Mouse (Mus musculus) urinary bladder, postnatal 25 days (tissue): ENCODE measurements around the gene Naa16.

ENCODE experiments used
- DNase-seq: peaks from one replicate; pipeline ENCODE4 v3.0.0; 2022; ENCODE audit warnings: low spot score

The Naa16 gene

DNA sequence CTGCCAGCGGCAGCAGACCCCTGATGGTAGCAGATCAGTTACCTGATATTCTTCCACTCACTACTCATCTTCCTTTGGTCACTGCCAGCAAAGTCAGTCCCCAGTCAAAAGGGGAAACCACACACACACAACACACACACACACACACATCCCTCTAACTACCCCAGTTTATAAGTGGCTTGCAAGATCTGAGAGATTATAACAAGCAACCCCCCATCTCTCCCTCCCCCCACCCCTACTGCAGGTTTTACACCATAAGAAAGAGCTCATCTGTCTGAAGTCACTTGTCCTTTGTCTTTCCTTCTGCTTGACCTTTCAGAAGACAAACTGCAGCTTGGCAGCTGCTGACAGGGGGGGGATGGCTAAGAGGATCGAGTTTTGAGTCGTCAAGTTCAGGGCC is 115.1 kb downstream of the Naa16 start:
- no peak for DNase-seq
